Mouse (Mus musculus): ENCODE measurements at regions not wholly inside any gene's neighbourhood (a gene's known extent, or its start where the extent isn't known, plus 50 kb on each side); places are given as distances from the start of the nearest gene placed in this dataset.
"Not testable (repeated sequence)": the region's sequence is repeated elsewhere in the genome, so short reads cannot be mapped to it uniquely, and the experiment has no call there.

- no peak for DNase-seq (ENCODE audit: extremely low spot score in 1 of 2, low spot score in 2 of 2)
- H3K4me3 ChIP-seq = no peak overlapping the region
- intact Hi-C loops (cut with DNase I) = no loop called here
- TF ChIP-seq CTCF (IDR thresholded peaks at IDR 0.05) = no peak
- H3K27ac ChIP-seq = no peak overlapping the region
Measured at GRCm38 (mm10) chr14:92622953-92623352, 1267.5 kb downstream of the Pcdh9 start.

DNA sequence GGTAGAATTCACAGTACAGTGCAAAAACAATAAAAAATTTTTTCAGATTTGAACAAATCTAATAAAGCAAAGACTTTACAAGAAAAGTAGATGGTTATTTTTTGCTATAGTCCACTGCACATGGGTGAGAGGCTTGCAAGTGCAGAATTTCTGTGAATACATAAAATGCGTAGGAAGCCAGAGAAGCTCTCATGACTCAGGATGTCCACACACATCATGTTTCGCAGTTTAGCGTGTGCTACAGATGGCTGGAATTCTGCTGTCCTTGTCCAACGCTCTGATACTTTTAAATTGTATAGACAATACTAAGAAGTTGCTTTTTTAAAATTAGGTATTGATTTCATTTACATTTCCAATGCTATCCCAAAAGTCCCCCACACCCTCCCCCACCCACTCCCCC, 1274.9 kb downstream of the Pcdh9 start:
- DNase-seq (ENCODE audit: extremely low spot score in 1 of 2, low spot score in 2 of 2) = no peak
- intact Hi-C loops (cut with DNase I) = loop anchor here (5.0 to 10.0 kb wide), 3 partner anchors 59 to 1279 kb away; partner anchors contain the start of gene Pcdh9
- Histone ChIP-seq H3K4me3 (no peak overlapping the region), H3K27ac (no peak overlapping the region)
- no peak for TF ChIP-seq CTCF (IDR thresholded peaks at IDR 0.05)

GRCm38 (mm10) chr14:92593724-92594123, 1296.8 kb downstream of the Pcdh9 start:
- intact Hi-C loops (cut with DNase I) = no loop called here
- no peak for TF ChIP-seq CTCF (IDR thresholded peaks at IDR 0.05)
- H3K27ac ChIP-seq = no peak overlapping the region
- DNase-seq (ENCODE audit: extremely low spot score in 1 of 2, low spot score in 2 of 2) = no peak
- no peak overlapping the region for H3K4me3 ChIP-seq

DNA sequence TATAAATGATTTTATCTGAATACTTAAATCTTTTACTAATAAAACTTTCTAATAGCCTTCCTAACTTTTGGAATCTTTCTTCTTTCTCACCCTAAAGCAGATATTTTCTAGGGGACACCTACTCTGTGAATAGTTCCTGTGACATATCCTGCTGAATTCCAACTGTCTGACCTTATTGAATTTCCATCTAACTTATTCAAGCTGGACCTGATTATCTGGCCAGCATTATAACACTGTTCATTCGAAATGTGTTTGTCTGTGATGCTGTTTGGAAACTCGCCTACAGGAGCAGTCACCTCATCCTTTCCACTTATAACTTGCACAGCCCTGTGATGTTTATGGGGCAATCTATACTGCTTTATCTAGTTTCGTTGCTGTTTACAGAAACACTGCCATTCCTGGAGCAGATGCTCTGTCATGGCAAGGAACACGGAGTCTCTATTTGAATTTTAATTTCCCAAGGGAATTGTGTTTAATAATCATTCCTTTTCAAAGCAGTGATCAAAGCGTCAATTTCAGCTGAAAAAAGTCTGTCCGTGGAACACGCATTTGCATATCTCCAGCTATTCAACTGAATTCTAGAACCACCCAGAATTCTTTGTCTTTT, 1298.8 kb downstream of the Pcdh9 start:
- Histone ChIP-seq H3K27ac (no peak overlapping the region), H3K4me3 (no peak overlapping the region)
- TF ChIP-seq CTCF (IDR thresholded peaks at IDR 0.05) = no peak
- intact Hi-C loops (cut with DNase I) = no loop called here
- DNase-seq (ENCODE audit: extremely low spot score in 1 of 2, low spot score in 2 of 2) = no peak

GRCm38 (mm10) chr14:92588236-92588635, 1302.2 kb downstream of the Pcdh9 start:
- DNase-seq (ENCODE audit: extremely low spot score in 1 of 2, low spot score in 2 of 2); intact Hi-C loops (cut with DNase I); H3K4me3 ChIP-seq; H3K27ac ChIP-seq: not testable (repeated sequence)

- H3K4me3 ChIP-seq = no peak overlapping the region
- no peak overlapping the region for H3K27ac ChIP-seq
- no peak for DNase-seq (ENCODE audit: extremely low spot score in 1 of 2, low spot score in 2 of 2)
- intact Hi-C loops (cut with DNase I) = no loop called here
- no peak for TF ChIP-seq CTCF (IDR thresholded peaks at IDR 0.05)
Measured at GRCm38 (mm10) chr14:92566986-92567385, 1323.5 kb downstream of the Pcdh9 start.

All from left cerebral cortex, adult 2 months (tissue).